Mouse (Mus musculus): ENCODE measurements around the gene Gm31571. TPM values are rescaled to one million over a fixed set of nuclear protein-coding genes. Genes with fewer than 3 reads are reported as not detected.
"Not testable (repeated sequence)": the region's sequence is repeated elsewhere in the genome, so short reads cannot be mapped to it uniquely, and the experiment has no call there.

The Gm31571 gene
- total RNA-seq (2021) (not detected), polyA plus RNA-seq (2012; rRNA removed) (not detected in 2 replicates)
- long read RNA-seq, result 0 reads

DNA sequence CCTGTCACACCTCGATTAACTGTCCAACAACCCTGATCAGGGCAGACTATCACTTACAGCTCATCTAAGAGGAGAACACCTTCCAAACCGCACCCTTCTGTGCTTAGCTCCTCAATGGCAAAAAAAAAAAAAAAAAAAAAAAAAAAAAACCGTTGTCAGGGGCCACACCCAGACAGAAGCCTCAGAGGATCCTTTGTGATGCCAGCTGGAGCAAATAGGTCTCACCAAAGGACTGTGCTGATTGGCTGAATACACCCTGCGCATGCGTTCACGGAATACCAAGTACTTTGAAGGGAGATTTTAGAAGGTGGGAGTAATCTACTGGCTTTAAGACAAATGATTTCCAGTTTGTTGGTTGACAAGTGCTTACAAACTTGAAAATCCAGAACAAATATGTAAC is at the start of gene Gm31571:
Gene Gm31571, minus strand, starts transcription at position 101 of the 400 bp plus-strand sequence.
- not testable (repeated sequence) for DNase-seq
- no CpG with 5 or more reads among the region's 6 CpGs for WGBS

More for the DNA sequence above, at the start of gene Gm31571:
- H3K27me3 ChIP-seq (ENCODE audit: control insufficient read depth, insufficient read depth, low read length); H3K4me3 ChIP-seq; H3K9ac ChIP-seq (ENCODE audit: low read depth, low read length); H3K36me3 ChIP-seq (ENCODE audit: control insufficient read depth, insufficient read depth, low read length); H3K79me2 ChIP-seq (replicated peaks; ENCODE audit: control insufficient read depth, insufficient read depth, low read length); intact Hi-C loops (cut with DNase I); H3K27ac ChIP-seq; H3K4me1 ChIP-seq (ENCODE audit: control insufficient read depth, insufficient read depth, low read length): not testable (repeated sequence)
